Mouse (Mus musculus): ENCODE results near the gene C1qbp. TPM values are rescaled to one million over a fixed set of nuclear protein-coding genes. Genes with fewer than 3 reads are reported as not detected.

The C1qbp gene
- polyA plus RNA-seq, 1 experiment from 2014 or later: 242 TPM

GRCm38 (mm10) chr11:70931461-70931860 is 51.4 kb downstream of the C1qbp start:
- Histone ChIP-seq H3K36me3 (ENCODE audit: poor library complexity, severe bottlenecking) (peaks cover 61% of the 10 kb centered on the region), H3K27me3 (no peaks in the 10 kb centered on the region), H3K9me3 (replicated peaks) (no peaks in the 10 kb centered on the region), H3K4me3 (no peak overlapping the region), H3K4me2 (no peak overlapping the region), H3K9ac (no peak overlapping the region), H3K27ac (no peak overlapping the region), H3K4me1 (no peaks in the 10 kb centered on the region)
- ATAC-seq: no peak
- 89% methylated on average over 5 of the region's 5 CpGs for WGBS

Other genes starting within 250 kb of the C1qbp start
- gene Zfp3, start 218.8 kb downstream of the C1qbp start, polyA plus RNA-seq (2015; fragmentation: Nextera tagmentation; extraction: Ambion mirVana): 11.5 and 13.4 TPM in 2 replicates
- not detected in 2 replicates for gene Scimp, start 170.4 kb downstream of the C1qbp start, polyA plus RNA-seq (2015; fragmentation: Nextera tagmentation; extraction: Ambion mirVana)
- gene Rabep1, start 138.2 kb downstream of the C1qbp start, polyA plus RNA-seq (2015; fragmentation: Nextera tagmentation; extraction: Ambion mirVana): 66.6 and 69.6 TPM in 2 replicates
- gene Nup88, start 13.1 kb downstream of the C1qbp start, polyA plus RNA-seq (2015; fragmentation: Nextera tagmentation; extraction: Ambion mirVana): 153 and 162 TPM in 2 replicates
- 92.5 and 96.0 TPM in 2 replicates for gene Rpain, start 12.8 kb downstream of the C1qbp start, polyA plus RNA-seq (2015; fragmentation: Nextera tagmentation; extraction: Ambion mirVana)
- gene Dhx33, start 21.4 kb upstream of the C1qbp start, polyA plus RNA-seq (2015; fragmentation: Nextera tagmentation; extraction: Ambion mirVana): 11.9 and 14.8 TPM in 2 replicates
- 51.3 and 53.5 TPM in 2 replicates for gene Mis12, start 36.6 kb upstream of the C1qbp start, polyA plus RNA-seq (2015; fragmentation: Nextera tagmentation; extraction: Ambion mirVana)
- 36.9 and 37.8 TPM in 2 replicates for gene Derl2, start 36.8 kb upstream of the C1qbp start, polyA plus RNA-seq (2015; fragmentation: Nextera tagmentation; extraction: Ambion mirVana)
- gene 6330403K07Rik, start 50.5 kb upstream of the C1qbp start, polyA plus RNA-seq (2015; fragmentation: Nextera tagmentation; extraction: Ambion mirVana): 425 and 437 TPM in 2 replicates
- gene Nlrp1a, start 161.7 kb upstream of the C1qbp start, polyA plus RNA-seq (2015; fragmentation: Nextera tagmentation; extraction: Ambion mirVana): not detected in 2 replicates
- gene Nlrp1b, start 247.7 kb upstream of the C1qbp start, polyA plus RNA-seq (2015; fragmentation: Nextera tagmentation; extraction: Ambion mirVana): not detected in 2 replicates

Data from forebrain, embryonic 13.5 days (tissue).